ENCODE assay signal across 9 mouse cellular contexts in genomic region chr11:85926287-85926764, GRCm38 (mm10). TPM values are rescaled to one million over a fixed set of nuclear protein-coding genes. Genes with fewer than 3 reads are reported as not detected.
DNase-seq lines count a peak whose midpoint lies in the region; ATAC-seq and TF ChIP-seq lines count a peak whose summit lies in the region.
"Had no signal": no experiment of that assay in that cellular context is flagged by ENCODE, and none has a peak within 500 bp of the region (broad histone marks: within the 10 kb centered on the region; RNA-seq: fewer than 3 reads in every experiment).

No protein-coding gene starts in this region.

- TF ChIP-seq CTCF in heart, postnatal 0 days (IDR thresholded peaks at IDR 0.05; ENCODE audit: low read depth), result no peak

- H3K9ac ChIP-seq in heart, postnatal 0 days (replicated peaks; ENCODE audit: low read depth, low read length), result no peak overlapping the region
- H3K9ac ChIP-seq in hindbrain, embryonic 12.5 days, result no peak overlapping the region
- no peak overlapping the region for H3K9ac ChIP-seq in midbrain, embryonic 16.5 days (ENCODE audit: low read depth, low read length)

- H3K27ac ChIP-seq in heart, postnatal 0 days (ENCODE audit: low read depth), result no peak overlapping the region
- H3K27ac ChIP-seq in hindbrain, embryonic 12.5 days, result no peak overlapping the region
- H3K27ac ChIP-seq in midbrain, embryonic 16.5 days (ENCODE audit: low read length), result no peak overlapping the region

- intact Hi-C loops in heart, postnatal 14 days (cut with DNase I), result no loop called here

- peak overlapping the region; percentile 21; the same call in 1 of the 2 replicates for H3K4me2 ChIP-seq in heart, postnatal 0 days (ENCODE audit: low read depth, low read length)
- peak overlapping the region; percentile 29 for H3K4me2 ChIP-seq in hindbrain, embryonic 12.5 days (replicated peaks)
- H3K4me2 ChIP-seq in midbrain, embryonic 16.5 days (ENCODE audit: low read length), result peak overlapping the region; percentile 38

- peak overlapping the region; percentile 5; the same call in 1 of the 2 replicates for H3K4me3 ChIP-seq in heart, postnatal 0 days (ENCODE audit: low read depth, low read length)
- H3K4me3 ChIP-seq in hindbrain, embryonic 12.5 days, result 0 out of 2 replicates have a peak overlapping the region, but pooled peaks have one; percentile 2
- H3K4me3 ChIP-seq in midbrain, embryonic 16.5 days (ENCODE audit: low read depth, low read length), result no peak overlapping the region; the same call in 1 of the 2 replicates

- H3K36me3 ChIP-seq in heart, postnatal 0 days (replicated peaks; ENCODE audit: control insufficient read depth, insufficient read depth, low read length), result no peaks in the 10 kb centered on the region
- H3K36me3 ChIP-seq in hindbrain, embryonic 12.5 days, result no peaks in the 10 kb centered on the region
- no peaks in the 10 kb centered on the region for H3K36me3 ChIP-seq in midbrain, embryonic 16.5 days (ENCODE audit: control insufficient read depth, insufficient read depth, low read length)

- no peak for ATAC-seq in heart, postnatal 0 days (ENCODE audit: insufficient read depth, low read depth)
- ATAC-seq in hindbrain, embryonic 12.5 days (ENCODE audit: low FRiP score), result no peak
- no peak for ATAC-seq in midbrain, embryonic 16.5 days
- no peak for ATAC-seq in inflammation-experienced regulatory T-cells, adult 6 months

- TF ChIP-seq EP300 in heart, postnatal 0 days (IDR thresholded peaks at IDR 0.05; ENCODE audit: low read depth), result no peak

- H3K27me3 ChIP-seq in heart, postnatal 0 days (ENCODE audit: control insufficient read depth, insufficient read depth, low read length), result peaks cover 57% of the 10 kb centered on the region
- peaks cover 64% of the 10 kb centered on the region for H3K27me3 ChIP-seq in hindbrain, embryonic 12.5 days
- peaks cover 42% of the 10 kb centered on the region for H3K27me3 ChIP-seq in midbrain, embryonic 16.5 days (ENCODE audit: control insufficient read depth, insufficient read depth, low read depth, low read length)

- WGBS in heart, postnatal 0 days, result 16% methylated on average over 16 of the region's 16 CpGs
- WGBS in hindbrain, embryonic 12.5 days, result 3% methylated on average over 16 of the region's 16 CpGs
- 7% methylated on average over 16 of the region's 16 CpGs for whole genome bisulfite sequencing in midbrain, embryonic 16.5 days

- no peaks in the 10 kb centered on the region for H3K4me1 ChIP-seq in heart, postnatal 0 days (ENCODE audit: control insufficient read depth, insufficient read depth)
- peaks cover 11% of the 10 kb centered on the region for H3K4me1 ChIP-seq in hindbrain, embryonic 12.5 days
- peaks cover 10% of the 10 kb centered on the region for H3K4me1 ChIP-seq in midbrain, embryonic 16.5 days (ENCODE audit: control insufficient read depth, insufficient read depth, low read length)

- H3K9me3 ChIP-seq in heart, postnatal 0 days (replicated peaks; ENCODE audit: control insufficient read depth, low read length), result no peaks in the 10 kb centered on the region
- H3K9me3 ChIP-seq in hindbrain, embryonic 12.5 days (replicated peaks), result no peaks in the 10 kb centered on the region
- no peaks in the 10 kb centered on the region for H3K9me3 ChIP-seq in midbrain, embryonic 16.5 days (replicated peaks; ENCODE audit: control insufficient read depth, low read length, poor library complexity, severe bottlenecking)

- DNase-seq in heart, postnatal 0 days (ENCODE audit: low spot score), result no peak
- DNase-seq in heart, postnatal 14 days, result no peak
- DNase-seq in embryo, embryonic 10 days (ENCODE audit: low spot score), result peak; percentile 21
- DNase-seq in adrenal gland, postnatal 14 days, result no peak
- no peak for DNase-seq in layer of hippocampus, adult 8-10 months (ENCODE audit: low spot score in 2 of 2)
- DNase-seq: cerebellum, adult 2 months had no signal

RNA-seq across cellular contexts. Expression of gene Tbx4, which starts 40.1 kb away (rescaled TPM):
- not detected in 2 replicates for total RNA-seq in heart, postnatal 0 days (2014; rRNA removed; ENCODE audit: low replicate concordance)
- polyA plus RNA-seq in heart, postnatal 0 days (2015; fragmentation: Nextera tagmentation; extraction: Ambion mirVana), result 0.05 and 0.07 TPM in 2 replicates
- under 1 TPM in 1 of 2 experiments, not detected in 1; 0.14 TPM for total RNA-seq in heart, postnatal 14 days (2021)
- 0.57 and 0.94 TPM in 2 replicates for polyA plus RNA-seq in hindbrain, embryonic 12.5 days (2016; fragmentation: Nextera tagmentation; extraction: Ambion mirVana)
- 0.17 and 0.43 TPM in 2 replicates for polyA plus RNA-seq in midbrain, embryonic 16.5 days (2015; fragmentation: Nextera tagmentation; extraction: Ambion mirVana)
- total RNA-seq in adrenal gland, postnatal 14 days (2021), result not detected in 2 replicates
- not detected for polyA plus RNA-seq in inflammation-experienced regulatory T-cells, adult 6 months (2017; shearing (Covaris generic))
- under 1 TPM; 0.11 to 0.17 (median 0.14) TPM for total RNA-seq in layer of hippocampus, adult 8-10 months (2022)
